Mouse (Mus musculus) lung, embryonic 14.5 days (tissue): Measurements from ENCODE around the gene Nme7. TPM values are rescaled to one million over a fixed set of nuclear protein-coding genes. Genes with fewer than 3 reads are reported as not detected.

Experiments
- ATAC-seq: fragments of 200-750 bp; cut with Nextera tagmentation; 2 replicates; pipeline ENCODE4 v1.8.0; 2017; ENCODE audit warnings: mild to moderate bottlenecking, moderate TSS enrichment, moderate library complexity; ENCODE audit not compliant: insufficient read depth
- DNase-seq: peaks from one replicate; pipeline ENCODE4 v3.0.0-alpha.2; 2015
- H3K27ac ChIP-seq: fragments of 300-500 bp; sonication (generic); 2 replicates; pipeline ENCODE4 v1.5.1; 2014; ENCODE audit warnings: low read depth, mild to moderate bottlenecking, moderate library complexity
- H3K27me3 ChIP-seq: fragments of 300-500 bp; sonication (generic); 2 replicates; pipeline ENCODE4 v1.6.1; 2014; ENCODE audit warnings: low read length, control low read depth; ENCODE audit not compliant: insufficient read depth
- H3K36me3 ChIP-seq: fragments of 300-500 bp; sonication (generic); 2 replicates; pipeline ENCODE4 v1.6.1; 2014; ENCODE audit warnings: control low read depth; ENCODE audit not compliant: insufficient read depth
- H3K4me1 ChIP-seq: fragments of 300-500 bp; sonication (generic); 2 replicates; pipeline ENCODE4 v1.6.1; 2014; ENCODE audit warnings: antibody characterized with exemption, control low read depth; ENCODE audit not compliant: insufficient read depth
- H3K4me2 ChIP-seq: fragments of 300-500 bp; sonication (generic); 2 replicates; pipeline ENCODE4 v1.6.1; 2014; ENCODE audit warnings: mild to moderate bottlenecking
- H3K4me3 ChIP-seq: fragments of 300-500 bp; sonication (generic); 2 replicates; pipeline ENCODE4 v1.5.1; 2014; ENCODE audit warnings: low read depth, low read length
- H3K9ac ChIP-seq: fragments of 300-500 bp; sonication (generic); 2 replicates; pipeline ENCODE4 v1.6.1; 2014
- H3K9me3 ChIP-seq: fragments of 300-500 bp; sonication (generic); 2 replicates; pipeline ENCODE4 v1.6.1; 2016; ENCODE audit warnings: low read depth, low read length, control low read depth
- CTCF ChIP-seq: IDR thresholded peaks from 2 replicates; pipeline ENCODE4 v1.5.1; 2016; ENCODE audit warnings: antibody characterized with exemption, low read depth
- WGBS: fragments of 180-500 bp; shearing (Covaris S2); extraction: QIAGEN DNeasy Blood & Tissue Kit; methylation state at CpG from one replicate; pipeline ENCODE4 v1.1.7; 2014; 5-methylcytosine and 5-hydroxymethylcytosine counted together
- polyA plus RNA-seq: library from polyadenylated mRNA; unstranded; fragments of >200 nt; fragmentation: Nextera tagmentation; extraction: Ambion mirVana; gene quantifications from 2 replicates; pipeline ENCODE4 v1.2.1, GENCODE M21; 2014

The Nme7 gene
- polyA plus RNA-seq, 1 experiment from 2014 or later: 32.6 TPM

DNA sequence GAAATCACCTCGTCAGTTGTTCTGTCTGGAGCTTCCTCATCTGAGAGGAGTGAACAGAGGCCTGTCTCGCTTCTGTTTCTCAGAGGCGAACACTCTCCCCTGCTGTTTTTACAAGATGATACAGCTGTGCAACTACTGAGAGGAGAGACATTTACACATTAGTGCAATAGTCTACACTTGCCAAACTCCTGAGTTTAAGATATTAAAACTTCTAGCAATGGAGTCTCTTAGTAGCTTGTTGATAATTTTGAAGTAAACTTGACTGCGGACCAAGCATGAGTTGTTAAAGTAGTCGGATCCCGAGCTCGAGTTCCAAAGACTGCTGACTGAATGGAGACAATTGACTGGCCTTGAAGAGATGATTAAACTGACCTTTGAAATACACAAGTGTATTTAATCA, 23.8 kb downstream of the Nme7 start:
- ATAC-seq (no peak), DNase-seq (no peak)
- 49% methylated on average over 7 of the region's 7 CpGs for WGBS
- H3K36me3 ChIP-seq: 0 out of 2 replicates have a peak, but pooled peaks cover 3% of the 10 kb centered on the region
- no peak overlapping the region for H3K9ac ChIP-seq
- H3K4me2 ChIP-seq: no peak overlapping the region
- H3K4me3 ChIP-seq: no peak overlapping the region
- no peak overlapping the region for H3K27ac ChIP-seq
- H3K9me3 ChIP-seq: no peaks in the 10 kb centered on the region
- H3K27me3 ChIP-seq: no peaks in the 10 kb centered on the region
- H3K4me1 ChIP-seq: no peaks in the 10 kb centered on the region; the same call in 1 of the 2 replicates
- TF ChIP-seq CTCF: no peak

DNA sequence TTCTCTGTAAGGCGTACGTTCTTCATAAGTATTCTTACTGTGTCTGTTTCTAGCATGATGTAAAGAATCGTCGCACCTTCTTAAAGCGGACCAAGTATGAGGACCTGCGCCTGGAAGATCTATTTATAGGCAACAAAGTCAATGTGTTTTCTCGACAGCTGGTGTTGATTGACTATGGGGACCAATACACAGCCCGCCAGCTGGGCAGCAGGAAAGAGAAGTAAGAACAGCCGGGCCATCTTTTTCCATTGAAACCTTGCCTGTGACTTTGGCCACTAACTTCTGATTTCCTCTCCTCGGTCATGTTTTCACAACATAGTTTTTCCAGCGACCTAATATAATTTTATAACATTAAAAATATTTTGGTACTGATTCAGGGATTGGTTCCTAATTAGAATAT, 28.6 kb downstream of the Nme7 start:
- H3K4me2 ChIP-seq: no peak overlapping the region
- no peak overlapping the region for H3K4me3 ChIP-seq
- H3K36me3 ChIP-seq: peaks cover 14% of the 10 kb centered on the region
- H3K9me3 ChIP-seq: no peaks in the 10 kb centered on the region
- no peak for ATAC-seq
- DNase-seq: no peak
- no peaks in the 10 kb centered on the region for H3K27me3 ChIP-seq
- TF ChIP-seq CTCF: no peak
- no peak overlapping the region for H3K27ac ChIP-seq
- H3K9ac ChIP-seq: no peak overlapping the region
- H3K4me1 ChIP-seq: no peaks in the 10 kb centered on the region
- 87% methylated on average over 11 of the region's 11 CpGs for WGBS

DNA sequence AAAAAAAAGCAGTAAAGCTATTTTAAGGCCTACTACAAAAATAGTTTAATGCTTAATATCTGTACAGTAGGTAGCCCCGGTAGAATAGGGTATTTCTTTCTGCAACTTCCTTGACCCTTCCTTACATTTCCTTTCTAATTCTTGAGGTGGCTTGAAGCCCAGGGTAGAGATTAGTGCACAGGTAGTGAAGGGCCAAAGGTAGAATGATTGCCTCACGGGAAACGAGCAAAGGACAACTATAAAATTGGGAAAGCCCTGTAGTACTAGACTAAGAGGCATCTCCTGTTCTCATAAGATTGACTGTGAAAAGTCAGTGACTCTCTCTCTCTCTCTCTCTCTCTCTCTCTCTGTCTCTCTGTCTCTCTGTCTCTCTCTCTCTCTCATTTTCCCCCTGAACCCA, 31.5 kb downstream of the Nme7 start:
- no peaks in the 10 kb centered on the region for H3K4me1 ChIP-seq
- no peak overlapping the region for H3K4me3 ChIP-seq
- DNase-seq: no peak
- no peaks in the 10 kb centered on the region for H3K9me3 ChIP-seq
- H3K36me3 ChIP-seq: peaks cover 16% of the 10 kb centered on the region
- H3K4me2 ChIP-seq: no peak overlapping the region
- TF ChIP-seq CTCF: no peak
- no peak overlapping the region for H3K27ac ChIP-seq
- no peak for ATAC-seq
- WGBS: 94% methylated on average over 3 of the region's 3 CpGs
- no peak overlapping the region for H3K9ac ChIP-seq
- no peaks in the 10 kb centered on the region for H3K27me3 ChIP-seq

DNA sequence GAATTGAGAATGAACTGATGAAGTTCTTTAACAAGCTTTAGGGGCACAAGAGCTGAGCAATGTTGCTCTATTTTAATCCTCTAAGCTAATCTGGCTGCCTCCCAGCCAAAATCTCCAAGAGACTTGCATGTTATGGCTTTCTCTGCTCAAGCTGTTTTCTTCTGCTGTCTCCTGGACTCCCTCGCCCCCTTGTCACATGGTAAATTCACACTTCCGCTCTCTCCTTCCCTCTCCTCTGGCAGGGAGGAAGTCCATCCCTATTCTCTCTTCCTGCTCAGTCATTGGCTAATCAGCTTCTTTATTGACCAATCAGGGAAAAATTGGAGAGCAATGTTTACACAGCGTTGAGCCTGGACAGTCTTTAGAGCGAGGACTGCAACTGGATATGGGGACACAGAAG, 31.9 kb downstream of the Nme7 start:
- ATAC-seq: 0 out of 2 replicates have a peak, but pooled peaks have one; percentile 38
- Histone ChIP-seq H3K4me1 (no peaks in the 10 kb centered on the region), H3K27me3 (no peaks in the 10 kb centered on the region), H3K9me3 (no peaks in the 10 kb centered on the region), H3K36me3 (peaks cover 14% of the 10 kb centered on the region), H3K9ac (no peak overlapping the region), H3K4me2 (no peak overlapping the region), H3K27ac (no peak overlapping the region), H3K4me3 (no peak overlapping the region)
- no peak for TF ChIP-seq CTCF
- no peak for DNase-seq
- WGBS: 75% methylated on average over 4 of the region's 4 CpGs

DNA sequence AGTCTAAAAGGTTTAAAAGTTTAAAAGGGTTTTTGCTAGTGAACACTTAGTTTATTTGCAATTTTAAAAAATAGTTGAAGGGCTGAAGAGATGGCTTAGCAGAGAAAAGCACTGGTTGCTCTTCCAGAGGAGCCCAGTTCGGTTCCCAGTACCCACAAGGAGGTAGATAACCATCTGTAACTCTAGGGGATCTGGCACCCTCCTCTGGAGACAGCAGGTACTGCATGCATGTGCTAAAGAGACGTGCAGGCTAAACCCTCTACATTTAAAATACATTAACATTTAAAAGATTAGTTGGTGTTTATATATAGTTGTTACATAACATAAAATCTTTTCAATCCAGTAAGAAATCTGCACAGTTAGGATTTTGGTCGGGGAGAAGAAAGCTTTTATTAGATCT, 38.2 kb downstream of the Nme7 start:
- Histone ChIP-seq H3K27me3 (no peaks in the 10 kb centered on the region), H3K27ac (no peak overlapping the region), H3K9me3 (no peaks in the 10 kb centered on the region), H3K36me3 (peaks cover 5% of the 10 kb centered on the region), H3K4me2 (no peak overlapping the region), H3K9ac (no peak overlapping the region), H3K4me3 (no peak overlapping the region), H3K4me1 (no peaks in the 10 kb centered on the region)
- WGBS: 86% methylated on average over 3 of the region's 3 CpGs
- no peak for ATAC-seq
- no peak for DNase-seq
- TF ChIP-seq CTCF: peak; percentile 60

DNA sequence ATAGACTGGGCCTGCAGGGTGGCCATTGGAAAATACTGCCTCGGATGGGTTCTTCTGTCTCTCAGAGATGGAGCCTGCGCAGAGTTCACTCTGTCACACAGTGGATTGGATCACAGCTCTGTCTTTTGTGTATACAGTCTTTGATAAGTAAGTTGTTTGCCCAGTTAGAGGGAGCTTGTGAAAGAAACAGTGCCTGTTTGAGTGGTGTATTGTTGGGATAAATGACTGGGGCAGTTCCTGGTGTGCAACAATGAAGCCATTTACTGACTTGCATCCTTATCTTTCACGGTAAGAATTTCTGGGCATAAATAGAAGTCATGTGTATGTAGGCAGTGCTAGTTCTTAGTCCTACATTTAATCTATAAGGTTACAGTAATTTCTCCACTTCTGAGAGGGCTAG, 49.5 kb downstream of the Nme7 start:
- ATAC-seq: no peak
- WGBS: 55% methylated on average over 3 of the region's 3 CpGs
- DNase-seq: no peak
- Histone ChIP-seq H3K27me3 (no peaks in the 10 kb centered on the region), H3K4me1 (no peaks in the 10 kb centered on the region), H3K4me3 (no peak overlapping the region), H3K27ac (no peak overlapping the region), H3K4me2 (no peak overlapping the region), H3K9me3 (no peaks in the 10 kb centered on the region), H3K36me3 (no peaks in the 10 kb centered on the region), H3K9ac (no peak overlapping the region)
- TF ChIP-seq CTCF: no peak

DNA sequence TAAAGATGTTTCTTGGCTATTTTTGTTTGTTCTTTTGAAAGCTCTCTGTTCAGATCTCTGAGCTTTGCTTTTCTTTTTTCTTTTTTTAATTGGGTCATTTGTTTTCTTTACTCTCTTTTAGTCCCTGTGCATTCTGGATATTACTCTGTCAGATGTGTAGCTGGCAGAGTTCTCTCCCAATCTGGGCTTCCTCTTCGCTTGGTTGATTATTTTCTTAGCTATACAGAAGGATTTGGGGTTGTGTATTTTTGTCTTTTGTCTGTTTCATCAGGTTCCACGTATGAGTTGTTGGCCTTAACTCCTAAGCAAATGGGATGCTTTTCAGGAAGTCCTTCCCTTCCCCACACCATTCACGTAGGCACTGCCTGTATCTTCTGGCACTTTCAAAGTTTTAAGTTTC, 54.1 kb downstream of the Nme7 start:
- no peak for DNase-seq
- H3K4me1 ChIP-seq: no peaks in the 10 kb centered on the region
- no peak overlapping the region for H3K4me3 ChIP-seq
- TF ChIP-seq CTCF: no peak
- H3K9ac ChIP-seq: no peak overlapping the region
- no peak overlapping the region for H3K27ac ChIP-seq
- H3K36me3 ChIP-seq: no peaks in the 10 kb centered on the region
- H3K27me3 ChIP-seq: no peaks in the 10 kb centered on the region
- no peak for ATAC-seq
- no peaks in the 10 kb centered on the region for H3K9me3 ChIP-seq
- H3K4me2 ChIP-seq: no peak overlapping the region
- WGBS: 66% methylated on average over 3 of the region's 3 CpGs

DNA sequence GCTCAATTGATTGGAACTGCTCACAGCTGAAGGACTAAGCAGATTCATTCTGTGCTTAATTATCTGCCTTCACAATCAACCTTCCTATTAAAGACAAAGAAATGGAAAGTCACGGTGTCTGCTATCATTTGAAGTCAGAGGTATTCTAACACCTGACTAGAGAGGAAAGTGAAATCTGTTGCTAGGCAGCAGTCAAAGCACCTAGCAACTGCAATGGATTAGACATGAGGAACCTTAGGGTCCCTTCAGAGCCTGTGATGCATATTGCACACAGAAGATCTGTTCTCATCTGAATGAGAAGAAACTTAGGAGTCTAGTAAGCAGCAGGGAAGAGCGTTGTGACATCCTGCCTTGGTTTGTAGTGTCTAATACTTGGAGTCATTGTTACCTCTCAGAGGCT, 58.1 kb downstream of the Nme7 start:
- Histone ChIP-seq H3K36me3 (no peaks in the 10 kb centered on the region), H3K4me1 (no peaks in the 10 kb centered on the region), H3K9ac (no peak overlapping the region), H3K4me3 (no peak overlapping the region), H3K4me2 (no peak overlapping the region), H3K27ac (no peak overlapping the region), H3K27me3 (no peaks in the 10 kb centered on the region), H3K9me3 (no peaks in the 10 kb centered on the region)
- TF ChIP-seq CTCF: no peak
- DNase-seq (no peak), ATAC-seq (no peak)
- 87% methylated on average over 2 of the region's 2 CpGs for WGBS
